Mouse (Mus musculus) midbrain, embryonic 12.5 days (tissue): ENCODE measurements at regions not wholly inside any gene's neighbourhood (a gene's known extent, or its start where the extent isn't known, plus 50 kb on each side); places are given as distances from the start of the nearest gene placed in this dataset.

Experiments used
- ATAC-seq: fragments of 200-750 bp; cut with Nextera tagmentation; 2 replicates; pipeline ENCODE4 v1.8.0; 2017; ENCODE audit warnings: low read depth, moderate TSS enrichment, moderate library complexity; ENCODE audit not compliant: low FRiP score
- H3K27ac ChIP-seq: fragments of 300-500 bp; sonication (generic); replicated peaks from 2 replicates; pipeline ENCODE4 v1.5.1; 2016; ENCODE audit warnings: mild to moderate bottlenecking
- H3K27me3 ChIP-seq: fragments of 300-500 bp; sonication (generic); 2 replicates; pipeline ENCODE4 v1.6.1; 2016; ENCODE audit warnings: mild to moderate bottlenecking
- H3K36me3 ChIP-seq: fragments of 300-500 bp; sonication (generic); 2 replicates; pipeline ENCODE4 v1.6.1; 2016
- H3K4me1 ChIP-seq: fragments of 300-500 bp; sonication (generic); 2 replicates; pipeline ENCODE4 v1.6.1; 2016
- H3K4me2 ChIP-seq: fragments of 300-500 bp; sonication (generic); replicated peaks from 2 replicates; pipeline ENCODE4 v1.6.1; 2016; ENCODE audit warnings: mild to moderate bottlenecking, moderate library complexity
- H3K4me3 ChIP-seq: fragments of 300-500 bp; sonication (generic); 2 replicates; pipeline ENCODE4 v1.5.1; 2016; ENCODE audit warnings: mild to moderate bottlenecking
- H3K9ac ChIP-seq: fragments of 300-500 bp; sonication (generic); replicated peaks from 2 replicates; pipeline ENCODE4 v1.6.1; 2016; ENCODE audit warnings: mild to moderate bottlenecking, moderate library complexity
- H3K9me3 ChIP-seq: fragments of 300-500 bp; sonication (generic); 2 replicates; pipeline ENCODE4 v1.6.1; 2016; ENCODE audit warnings: mild to moderate bottlenecking
- WGBS: fragments of 180-500 bp; shearing (Covaris S2); methylation state at CpG from one replicate; pipeline ENCODE4 v1.1.7; 2016; 5-methylcytosine and 5-hydroxymethylcytosine counted together

- peak; percentile 90 for ATAC-seq
- Histone ChIP-seq H3K4me3 (no peak overlapping the region; the same call in 1 of the 2 replicates), H3K9ac (0 out of 2 replicates have a peak overlapping the region, but pooled peaks have one; percentile 7), H3K27ac (peak overlapping the region; percentile 8; the same call in 1 of the 2 replicates), H3K4me1 (no peaks in the 10 kb centered on the region), H3K9me3 (no peaks in the 10 kb centered on the region), H3K4me2 (peak overlapping the region; percentile 39), H3K36me3 (no peaks in the 10 kb centered on the region), H3K27me3 (no peaks in the 10 kb centered on the region)
- 18% methylated on average over 12 of the region's 12 CpGs for WGBS
Measured at GRCm38 (mm10) chr16:97272035-97272631, 84.4 kb upstream of the Bace2 start.

- no peak overlapping the region for H3K27ac ChIP-seq
- no peaks in the 10 kb centered on the region for H3K27me3 ChIP-seq
- no peaks in the 10 kb centered on the region for H3K4me1 ChIP-seq
- H3K4me3 ChIP-seq = no peak overlapping the region
- 79% methylated on average over 1 of the region's 1 CpGs for WGBS
- no peaks in the 10 kb centered on the region for H3K36me3 ChIP-seq
- no peak for ATAC-seq
- no peak overlapping the region for H3K4me2 ChIP-seq
- H3K9ac ChIP-seq = no peak overlapping the region
- no peaks in the 10 kb centered on the region for H3K9me3 ChIP-seq
Measured at GRCm38 (mm10) chr16:97278913-97279312, 77.6 kb upstream of the Bace2 start.

GRCm38 (mm10) chr16:97281615-97282110, 74.9 kb upstream of the Bace2 start:
- 94% methylated on average over 7 of the region's 7 CpGs for WGBS
- H3K4me1 ChIP-seq = no peaks in the 10 kb centered on the region
- ATAC-seq = no peak
- H3K9ac ChIP-seq = no peak overlapping the region
- no peak overlapping the region for H3K4me2 ChIP-seq
- H3K9me3 ChIP-seq = no peaks in the 10 kb centered on the region
- H3K36me3 ChIP-seq = no peaks in the 10 kb centered on the region
- H3K27ac ChIP-seq = no peak overlapping the region
- H3K27me3 ChIP-seq = no peaks in the 10 kb centered on the region
- no peak overlapping the region for H3K4me3 ChIP-seq

GRCm38 (mm10) chr16:97282943-97283342, 73.6 kb upstream of the Bace2 start:
- H3K9me3 ChIP-seq = no peaks in the 10 kb centered on the region
- no peak for ATAC-seq
- no peaks in the 10 kb centered on the region for H3K4me1 ChIP-seq
- peak overlapping the region; percentile 11 for H3K27ac ChIP-seq
- 56% methylated on average over 9 of the region's 9 CpGs for WGBS
- H3K27me3 ChIP-seq = no peaks in the 10 kb centered on the region
- no peak overlapping the region for H3K4me2 ChIP-seq
- no peaks in the 10 kb centered on the region for H3K36me3 ChIP-seq
- H3K9ac ChIP-seq = no peak overlapping the region
- H3K4me3 ChIP-seq = no peak overlapping the region

GRCm38 (mm10) chr16:97285886-97286447, 70.6 kb upstream of the Bace2 start:
- Histone ChIP-seq H3K4me1 (peaks cover 12% of the 10 kb centered on the region), H3K36me3 (no peaks in the 10 kb centered on the region), H3K4me2 (no peak overlapping the region), H3K4me3 (no peak overlapping the region), H3K9me3 (no peaks in the 10 kb centered on the region), H3K9ac (no peak overlapping the region), H3K27me3 (no peaks in the 10 kb centered on the region), H3K27ac (no peak overlapping the region)
- WGBS = 91% methylated on average over 8 of the region's 8 CpGs
- no peak for ATAC-seq

- Histone ChIP-seq H3K4me3 (no peak overlapping the region), H3K36me3 (no peaks in the 10 kb centered on the region), H3K4me2 (no peak overlapping the region), H3K9me3 (no peaks in the 10 kb centered on the region), H3K4me1 (peaks cover 12% of the 10 kb centered on the region), H3K27me3 (no peaks in the 10 kb centered on the region), H3K9ac (no peak overlapping the region), H3K27ac (no peak overlapping the region)
- WGBS = 58% methylated on average over 3 of the region's 3 CpGs
- ATAC-seq = no peak
Measured at GRCm38 (mm10) chr16:97286717-97287116, 69.8 kb upstream of the Bace2 start.

- Histone ChIP-seq H3K4me2 (no peak overlapping the region), H3K9ac (no peak overlapping the region), H3K4me3 (no peak overlapping the region), H3K27me3 (no peaks in the 10 kb centered on the region), H3K4me1 (peaks cover 22% of the 10 kb centered on the region), H3K36me3 (no peaks in the 10 kb centered on the region), H3K27ac (peak overlapping the region; percentile 46; the same call in 1 of the 2 replicates), H3K9me3 (no peaks in the 10 kb centered on the region)
- 31% methylated on average over 8 of the region's 8 CpGs for WGBS
- ATAC-seq = 0 out of 2 replicates have a peak, but pooled peaks have one; percentile 10
Measured at GRCm38 (mm10) chr16:97288634-97289033, 67.9 kb upstream of the Bace2 start.

GRCm38 (mm10) chr16:97292484-97293048, 64.0 kb upstream of the Bace2 start:
- Histone ChIP-seq H3K4me1 (peaks cover 22% of the 10 kb centered on the region), H3K9me3 (no peaks in the 10 kb centered on the region), H3K9ac (peak overlapping the region; percentile 44; the same call in 1 of the 2 replicates), H3K36me3 (no peaks in the 10 kb centered on the region), H3K4me2 (peak overlapping the region; percentile 45), H3K4me3 (peak overlapping the region; percentile 17; the same call in 1 of the 2 replicates), H3K27ac (peak overlapping the region; percentile 73), H3K27me3 (no peaks in the 10 kb centered on the region)
- WGBS = 2% methylated on average over 11 of the region's 11 CpGs
- ATAC-seq = peak; percentile 67

- peak overlapping the region; percentile 73 for H3K27ac ChIP-seq
- peak overlapping the region; percentile 17; the same call in 1 of the 2 replicates for H3K4me3 ChIP-seq
- H3K27me3 ChIP-seq = no peaks in the 10 kb centered on the region
- WGBS = 5% methylated on average over 4 of the region's 4 CpGs
- no peaks in the 10 kb centered on the region for H3K9me3 ChIP-seq
- peak overlapping the region; percentile 44; the same call in 1 of the 2 replicates for H3K9ac ChIP-seq
- H3K36me3 ChIP-seq = no peaks in the 10 kb centered on the region
- peaks cover 19% of the 10 kb centered on the region for H3K4me1 ChIP-seq
- peak overlapping the region; percentile 45 for H3K4me2 ChIP-seq
- peak; percentile 83 for ATAC-seq
Measured at GRCm38 (mm10) chr16:97293273-97293672, 63.3 kb upstream of the Bace2 start.

GRCm38 (mm10) chr16:97297140-97297539, 59.4 kb upstream of the Bace2 start:
- 82% methylated on average over 3 of the region's 3 CpGs for WGBS

GRCm38 (mm10) chr16:97304156-97304735, 52.3 kb upstream of the Bace2 start:
- ATAC-seq = no peak
- 67% methylated on average over 5 of the region's 5 CpGs for WGBS

More at GRCm38 (mm10) chr16:97297140-97297539, 59.4 kb upstream of the Bace2 start:
- Histone ChIP-seq H3K27me3 (no peaks in the 10 kb centered on the region), H3K36me3 (no peaks in the 10 kb centered on the region), H3K4me2 (no peak overlapping the region), H3K4me3 (no peak overlapping the region), H3K4me1 (peaks cover 10% of the 10 kb centered on the region), H3K9ac (no peak overlapping the region), H3K27ac (no peak overlapping the region), H3K9me3 (no peaks in the 10 kb centered on the region)
- ATAC-seq = no peak

More at GRCm38 (mm10) chr16:97304156-97304735, 52.3 kb upstream of the Bace2 start:
- H3K4me2 ChIP-seq = no peak overlapping the region
- no peaks in the 10 kb centered on the region for H3K27me3 ChIP-seq
- H3K4me3 ChIP-seq = no peak overlapping the region
- H3K36me3 ChIP-seq = no peaks in the 10 kb centered on the region
- no peaks in the 10 kb centered on the region for H3K9me3 ChIP-seq
- no peak overlapping the region for H3K9ac ChIP-seq
- no peaks in the 10 kb centered on the region for H3K4me1 ChIP-seq
- no peak overlapping the region for H3K27ac ChIP-seq
